In the genomic region with DNA sequence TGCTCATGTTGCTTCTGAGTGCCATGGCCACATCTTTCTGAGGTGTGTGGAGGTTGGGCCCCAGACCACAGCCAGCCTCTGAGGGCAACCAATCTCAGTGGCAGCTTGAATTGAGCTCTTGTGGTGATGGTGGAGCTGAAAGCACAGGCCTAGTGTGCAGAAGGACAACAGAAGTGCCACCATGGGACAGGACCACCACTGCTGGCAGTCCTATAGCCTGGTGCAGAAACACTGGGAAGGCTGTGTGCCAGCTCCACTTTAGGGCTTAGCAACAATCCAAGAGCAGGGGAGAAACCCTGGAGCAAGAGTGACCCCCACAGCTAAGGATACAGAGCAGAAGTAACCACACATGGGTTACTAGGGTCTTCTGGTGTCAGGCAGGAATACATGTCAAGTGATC, we compare ENCODE assay signal across 38 mouse cellular contexts. TPM values are rescaled to one million over a fixed set of nuclear protein-coding genes. Genes with fewer than 3 reads are reported as not detected.
"Had no signal": no experiment of that assay in that cellular context is flagged by ENCODE, and none has a peak within 500 bp of the region (broad histone marks: within the 10 kb centered on the region; RNA-seq: fewer than 3 reads in every experiment).

No protein-coding gene starts in this region.

- H3K4me2 ChIP-seq: heart, embryonic 12.5 days; hindbrain, embryonic 12.5 days; liver, embryonic 11.5 days had no signal

- H3K27ac ChIP-seq: gastrocnemius, adult 2 months; heart, embryonic 10.5 days; hindbrain, embryonic 10.5 days; hindbrain, embryonic 12.5 days; hindbrain, embryonic 14.5 days; intestine, embryonic 15.5 days; left cerebral cortex, adult 2 months; limb, embryonic 10.5 days; limb, embryonic 12.5 days; liver, embryonic 13.5 days had no signal

- H3K9ac ChIP-seq: heart, embryonic 12.5 days; hindbrain, embryonic 14.5 days; intestine, embryonic 15.5 days; limb, embryonic 12.5 days; liver, embryonic 13.5 days had no signal

- H3K4me3 ChIP-seq: gastrocnemius, adult 2 months; heart, embryonic 10.5 days; heart, embryonic 12.5 days; intestine, embryonic 15.5 days; liver, embryonic 13.5 days had no signal

- ATAC-seq: hindbrain, embryonic 16.5 days; inflammation-experienced regulatory T-cells, adult 6 months; intestine, embryonic 15.5 days; intestine, postnatal 0 days had no signal

- DNase-seq: gastrocnemius, adult 2 months; gastrocnemius, postnatal 10 days; gastrocnemius, postnatal 25 days; heart, postnatal 10 days; heart, postnatal 4 days; kidney, adult 18-20 months; kidney, adult 8-10 months; kidney, postnatal 10 days; kidney, postnatal 25 days; kidney, postnatal 4 days; liver; liver, embryonic 13.5 days had no signal

- H3K9me3 ChIP-seq: heart, embryonic 10.5 days; heart, embryonic 12.5 days; hindbrain, embryonic 10.5 days; hindbrain, embryonic 12.5 days; intestine, embryonic 15.5 days; limb, embryonic 10.5 days; limb, embryonic 12.5 days; liver, embryonic 13.5 days had no signal

- H3K27me3 ChIP-seq: heart, embryonic 12.5 days; hindbrain, embryonic 12.5 days; intestine, embryonic 15.5 days; limb, embryonic 12.5 days; liver, embryonic 13.5 days had no signal

RNA-seq across cellular contexts. Expression of a gene that starts 56.6 kb away (rescaled TPM):
- total RNA-seq: gastrocnemius, adult 2 months; gastrocnemius, postnatal 10 days; gastrocnemius, postnatal 25 days; gastrocnemius, postnatal 4 days; granulocyte monocyte progenitor cell, adult 5-6 weeks; heart, adult 8-10 months; heart, postnatal 10 days; heart, postnatal 25 days; heart, postnatal 4 days; layer of hippocampus, adult 8-10 months; layer of hippocampus, postnatal 10 days; layer of hippocampus, postnatal 25 days; left cerebral cortex, adult 2 months; left cerebral cortex, postnatal 14 days; left cerebral cortex, postnatal 36 days had no signal
- polyA plus RNA-seq: frontal cortex, adult 2 months; heart, embryonic 10.5 days; heart, embryonic 12.5 days; heart, embryonic 14.5 days; heart, embryonic 16.5 days; hindbrain, embryonic 12.5 days; hindbrain, embryonic 14.5 days; hindbrain, embryonic 16.5 days; inflammation-experienced regulatory T-cells, adult 6 months; intestine, embryonic 15.5 days; intestine, postnatal 0 days; kidney, embryonic 16.5 days; limb, embryonic 10.5 days; liver, embryonic 11.5 days; liver, embryonic 13.5 days had no signal
